Mouse (Mus musculus): ENCODE measurements at regions not wholly inside any gene's neighbourhood (a gene's known extent, or its start where the extent isn't known, plus 50 kb on each side); places are given as distances from the start of the nearest gene placed in this dataset.

DNA sequence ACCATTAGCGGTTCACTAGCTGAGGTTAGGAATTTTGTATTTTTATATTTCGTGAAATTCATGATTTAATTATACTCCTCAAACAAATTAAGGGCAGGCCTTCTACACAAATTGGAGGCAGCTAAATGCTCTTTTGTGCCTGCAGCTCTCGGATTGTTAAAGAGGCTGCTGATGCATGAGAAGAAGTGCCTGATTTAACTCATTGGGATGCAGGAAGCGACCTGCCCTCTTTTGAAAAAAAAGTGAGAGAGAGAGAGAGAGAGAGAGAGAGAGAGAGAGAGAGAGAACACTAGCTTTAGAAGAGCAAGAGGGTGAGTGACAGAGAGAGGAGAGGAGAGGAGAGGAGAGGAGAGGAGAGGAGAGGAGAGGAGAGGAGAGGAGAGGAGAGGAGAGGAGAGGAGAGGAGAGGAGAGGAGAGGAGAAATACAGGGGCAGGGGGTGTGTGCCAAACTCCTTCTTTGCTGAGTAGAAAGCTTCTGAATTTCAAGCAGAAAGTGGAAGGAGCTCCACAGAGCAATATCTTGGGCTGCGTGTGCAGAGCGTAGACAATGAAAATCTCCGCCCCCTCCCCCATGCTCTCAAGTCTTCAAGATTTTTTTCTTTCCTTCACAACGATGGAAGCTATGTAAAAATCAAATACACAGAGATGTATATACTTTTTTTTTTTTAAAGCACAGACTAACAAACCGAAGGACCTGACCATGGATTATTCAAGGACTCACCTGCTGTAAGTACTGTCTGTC lies 158.6 kb upstream of the Cypt12 start:
- Histone ChIP-seq H3K9me3 (replicated peaks) (no peaks in the 10 kb centered on the region), H3K4me3 (peak overlapping the region; percentile 68), H3K4me2 (replicated peaks) (peak overlapping the region; percentile 91), H3K9ac (peak overlapping the region; percentile 92), H3K4me1 (peaks cover 21% of the 10 kb centered on the region), H3K36me3 (no peaks in the 10 kb centered on the region), H3K27ac (peak overlapping the region; percentile 100), H3K27me3 (peaks cover 11% of the 10 kb centered on the region)
- WGBS: 1% methylated on average over 9 of the region's 9 CpGs
- peak; percentile 24 for ATAC-seq (ENCODE audit: low FRiP score)

DNA sequence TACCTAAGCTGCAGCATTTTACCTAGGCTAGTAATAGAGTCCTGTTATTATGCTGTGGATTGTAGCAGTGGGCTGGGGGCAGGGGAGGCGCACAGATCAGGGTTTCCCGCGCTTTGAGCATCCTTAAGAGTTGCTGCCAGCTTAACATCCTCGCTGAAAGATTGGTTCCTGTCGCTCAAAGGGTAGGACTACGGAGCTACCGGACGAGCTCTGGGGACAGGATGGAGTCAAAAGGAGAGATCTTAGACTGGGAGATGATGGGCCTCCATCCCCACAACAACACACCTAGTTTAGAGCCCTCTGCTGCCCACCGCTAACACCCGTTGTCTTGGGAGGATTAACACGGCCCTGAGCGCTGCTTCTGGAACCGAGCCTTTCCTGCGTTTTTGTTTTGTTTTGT lies 157.9 kb upstream of the Cypt12 start:
- under 1% methylated on average over 14 of the region's 14 CpGs for WGBS
- Histone ChIP-seq H3K36me3 (no peaks in the 10 kb centered on the region), H3K9ac (peak overlapping the region; percentile 92), H3K4me1 (peaks cover 21% of the 10 kb centered on the region), H3K4me3 (peak overlapping the region; percentile 68), H3K27ac (peak overlapping the region; percentile 100), H3K4me2 (replicated peaks) (peak overlapping the region; percentile 91), H3K27me3 (peaks cover 12% of the 10 kb centered on the region), H3K9me3 (replicated peaks) (no peaks in the 10 kb centered on the region)
- ATAC-seq (ENCODE audit: low FRiP score): no peak

DNA sequence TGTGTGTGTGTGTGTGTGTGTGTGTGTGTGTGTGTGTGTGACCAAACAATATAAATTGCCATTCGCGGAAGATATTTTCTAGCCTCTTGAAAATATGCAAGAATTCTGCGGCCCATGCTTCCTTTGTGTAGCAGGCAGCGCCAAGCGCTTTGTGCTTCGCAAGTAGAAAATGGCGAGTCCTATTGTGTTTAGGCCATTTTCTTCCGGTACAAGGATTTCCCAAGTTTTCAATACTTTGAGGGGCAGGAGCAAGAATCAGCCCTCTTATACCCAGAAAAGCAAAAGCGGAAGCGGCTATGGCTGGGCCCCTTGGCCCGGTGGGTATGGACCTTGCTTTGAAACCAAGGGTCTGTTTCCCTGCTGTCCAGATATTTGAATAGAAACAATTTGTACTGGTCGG lies 157.4 kb upstream of the Cypt12 start:
- no peak for ATAC-seq (ENCODE audit: low FRiP score)
- 0% methylated on average over 12 of the region's 12 CpGs for WGBS
- Histone ChIP-seq H3K9me3 (replicated peaks) (no peaks in the 10 kb centered on the region), H3K9ac (peak overlapping the region; percentile 92), H3K4me2 (replicated peaks) (peak overlapping the region; percentile 91), H3K27ac (peak overlapping the region; percentile 100), H3K36me3 (no peaks in the 10 kb centered on the region), H3K27me3 (peaks cover 12% of the 10 kb centered on the region), H3K4me3 (peak overlapping the region; percentile 68), H3K4me1 (peaks cover 21% of the 10 kb centered on the region)

DNA sequence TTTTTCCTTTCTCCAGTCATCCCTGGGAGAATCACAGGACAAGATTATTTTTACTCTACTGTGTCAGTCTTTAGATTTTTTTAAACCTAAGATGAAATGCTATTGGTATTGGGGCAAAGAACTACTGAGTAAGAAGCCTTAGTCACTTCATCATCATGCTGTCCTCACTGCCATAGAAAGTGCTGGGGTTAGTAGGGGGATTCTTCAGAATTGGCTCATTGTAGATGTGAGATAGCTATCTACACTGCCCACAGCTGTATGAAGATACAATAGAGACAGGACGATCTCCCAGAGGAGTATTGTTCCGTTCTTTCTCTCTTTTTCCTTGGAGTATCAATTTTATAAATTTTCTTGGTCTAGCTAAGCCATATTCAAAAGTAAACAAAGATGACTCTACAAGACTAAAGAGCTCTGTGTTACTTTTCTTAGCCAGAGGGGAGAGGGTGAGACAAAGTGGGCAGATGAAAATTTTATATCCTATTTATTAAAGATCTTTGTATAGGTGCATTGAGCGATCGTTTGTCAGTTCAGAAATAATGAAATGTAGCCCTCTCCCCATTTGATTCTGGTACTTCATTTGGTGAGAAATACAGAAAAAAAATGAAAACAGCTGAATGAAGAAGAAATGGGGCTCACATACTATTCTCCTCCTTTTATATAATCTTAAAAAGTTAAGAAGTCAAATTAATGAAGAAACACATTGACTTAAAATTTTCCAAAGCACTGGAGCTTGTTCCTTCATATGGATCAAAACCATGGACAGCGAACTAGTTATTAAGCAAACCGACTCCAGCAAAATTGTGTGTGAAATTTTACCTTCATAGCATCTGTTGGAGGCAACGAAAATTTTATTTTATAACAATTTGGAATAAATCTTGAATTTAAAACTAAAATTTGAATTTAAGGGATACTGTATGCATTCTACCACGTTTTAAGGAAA lies 156.6 kb upstream of the Cypt12 start:
- no peaks in the 10 kb centered on the region for H3K9me3 ChIP-seq (replicated peaks)
- no peaks in the 10 kb centered on the region for H3K36me3 ChIP-seq
- H3K9ac ChIP-seq: peak overlapping the region; percentile 92
- no peak for ATAC-seq (ENCODE audit: low FRiP score)
- H3K4me1 ChIP-seq: peaks cover 18% of the 10 kb centered on the region
- WGBS: 12% methylated on average over 8 of the region's 8 CpGs
- peak overlapping the region; percentile 68 for H3K4me3 ChIP-seq
- peak overlapping the region; percentile 100 for H3K27ac ChIP-seq
- H3K4me2 ChIP-seq (replicated peaks): peak overlapping the region; percentile 91
- peaks cover 12% of the 10 kb centered on the region for H3K27me3 ChIP-seq

DNA sequence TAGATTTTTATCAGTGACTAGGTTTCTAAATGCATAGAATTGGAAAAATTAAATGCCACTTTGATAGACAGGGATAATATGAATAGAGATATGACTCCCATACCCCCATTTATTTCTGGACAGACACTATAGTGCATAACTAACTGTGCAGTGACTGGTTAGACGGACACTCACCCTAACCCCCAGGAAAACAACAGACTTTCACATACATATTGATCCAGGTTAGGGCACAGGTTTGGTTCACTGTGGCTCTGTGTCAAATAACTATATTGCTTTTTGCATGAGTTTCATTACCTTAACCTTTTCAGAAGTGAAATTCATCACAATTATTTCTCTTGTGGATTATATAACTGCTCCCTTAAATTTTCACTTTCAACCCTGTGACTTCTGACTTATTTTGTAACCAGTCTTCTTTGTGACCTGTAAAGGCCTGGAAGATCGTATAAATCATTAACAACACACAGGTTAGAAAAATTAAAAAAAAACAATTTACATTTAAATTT lies 155.6 kb upstream of the Cypt12 start:
- H3K36me3 ChIP-seq: no peaks in the 10 kb centered on the region
- 14% methylated on average over 2 of the region's 2 CpGs for WGBS

DNA sequence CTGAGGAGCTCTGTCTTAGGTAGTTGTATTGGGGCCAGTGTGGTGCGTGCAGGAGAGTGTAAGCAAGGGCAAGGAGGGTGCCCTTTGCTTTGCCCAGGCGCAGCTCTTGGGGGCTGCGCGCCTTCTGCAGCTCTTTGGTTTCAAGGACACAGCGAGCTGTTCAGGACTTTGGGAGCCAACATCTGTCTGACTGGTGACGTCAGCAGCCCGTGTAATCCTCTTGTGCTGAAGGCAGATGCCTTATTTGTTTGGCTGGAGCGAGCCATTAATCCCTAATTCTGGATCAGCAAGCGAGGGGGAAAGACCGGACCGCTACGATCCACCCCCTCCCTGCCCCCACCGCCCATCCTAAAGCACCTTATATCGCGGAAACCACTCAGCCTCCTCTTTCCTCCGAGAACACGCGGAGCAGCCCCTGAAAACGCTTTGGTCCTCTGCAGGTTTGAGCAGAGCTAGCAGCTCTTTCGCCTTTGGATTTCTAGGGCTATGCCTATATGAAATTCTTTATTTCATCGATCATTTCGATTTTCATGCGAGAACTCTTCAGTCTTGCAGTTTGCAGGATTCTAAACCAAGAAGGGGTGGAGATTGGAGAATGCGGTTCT lies 154.5 kb upstream of the Cypt12 start:
- H3K4me2 ChIP-seq (replicated peaks): peak overlapping the region; percentile 61
- under 1% methylated on average over 24 of the region's 24 CpGs for WGBS
- peak overlapping the region; percentile 65 for H3K4me3 ChIP-seq
- ATAC-seq (ENCODE audit: low FRiP score): peak; percentile 73
- H3K27ac ChIP-seq: peak overlapping the region; percentile 99
- H3K4me1 ChIP-seq: peaks cover 1% of the 10 kb centered on the region
- peak overlapping the region; percentile 97 for H3K9ac ChIP-seq
- H3K9me3 ChIP-seq (replicated peaks): no peaks in the 10 kb centered on the region
- H3K36me3 ChIP-seq: no peaks in the 10 kb centered on the region
- peaks cover 9% of the 10 kb centered on the region; the same call in 1 of the 2 replicates for H3K27me3 ChIP-seq

More for the DNA sequence above, 155.6 kb upstream of the Cypt12 start:
- Histone ChIP-seq H3K4me3 (peak overlapping the region; percentile 65), H3K27ac (peak overlapping the region; percentile 99), H3K9ac (peak overlapping the region; percentile 97), H3K4me2 (replicated peaks) (peak overlapping the region; percentile 61), H3K9me3 (replicated peaks) (no peaks in the 10 kb centered on the region), H3K27me3 (peaks cover 12% of the 10 kb centered on the region), H3K4me1 (peaks cover 13% of the 10 kb centered on the region)
- ATAC-seq (ENCODE audit: low FRiP score): no peak

DNA sequence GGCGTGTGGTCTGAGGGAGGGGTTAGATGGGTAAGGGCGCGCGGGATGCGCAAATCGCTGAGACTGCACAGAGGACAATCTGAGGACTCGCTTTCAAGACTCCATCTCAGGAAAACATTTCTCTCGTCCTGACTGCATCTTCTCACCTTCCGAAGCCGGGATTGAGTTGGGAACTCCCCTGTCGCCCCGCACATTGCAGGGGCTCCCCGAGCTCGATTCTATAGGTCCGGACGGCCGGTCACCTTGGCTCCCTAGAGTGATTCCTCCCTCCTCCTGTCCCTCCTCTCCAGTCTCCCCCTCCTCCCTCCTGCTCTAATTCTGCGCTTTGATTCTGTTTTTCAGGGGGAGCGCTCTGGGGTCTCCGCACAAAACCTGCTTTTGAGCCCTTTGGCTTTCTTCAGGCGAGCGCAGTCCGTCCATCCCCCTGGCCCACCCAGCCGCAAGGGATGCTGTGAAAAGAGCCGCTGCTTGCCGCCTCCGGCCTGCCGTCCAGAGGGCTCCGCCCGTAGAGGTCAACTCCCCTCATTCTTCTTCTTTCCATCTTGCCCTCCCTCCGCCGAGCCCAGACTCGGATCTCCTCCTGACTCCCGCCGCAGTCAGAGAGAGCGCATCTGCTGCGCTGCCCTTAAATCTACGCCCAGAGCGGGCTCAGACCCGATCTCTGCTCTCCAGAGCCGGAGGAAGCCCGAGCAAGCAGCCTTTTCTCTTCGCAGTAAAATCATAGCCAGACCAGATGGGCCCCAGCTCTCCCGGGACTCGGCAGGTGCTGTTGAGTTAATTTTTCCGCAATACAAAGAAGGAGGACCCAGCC lies 153.8 kb upstream of the Cypt12 start:
- Histone ChIP-seq H3K36me3 (no peaks in the 10 kb centered on the region), H3K27ac (peak overlapping the region; percentile 99), H3K27me3 (peaks cover 9% of the 10 kb centered on the region; the same call in 1 of the 2 replicates), H3K4me1 (no peaks in the 10 kb centered on the region), H3K4me3 (peak overlapping the region; percentile 65), H3K9me3 (replicated peaks) (no peaks in the 10 kb centered on the region), H3K9ac (peak overlapping the region; percentile 97), H3K4me2 (replicated peaks) (peak overlapping the region; percentile 61)
- WGBS: under 1% methylated on average over 46 of the region's 46 CpGs
- ATAC-seq (ENCODE audit: low FRiP score): peak; percentile 44

DNA sequence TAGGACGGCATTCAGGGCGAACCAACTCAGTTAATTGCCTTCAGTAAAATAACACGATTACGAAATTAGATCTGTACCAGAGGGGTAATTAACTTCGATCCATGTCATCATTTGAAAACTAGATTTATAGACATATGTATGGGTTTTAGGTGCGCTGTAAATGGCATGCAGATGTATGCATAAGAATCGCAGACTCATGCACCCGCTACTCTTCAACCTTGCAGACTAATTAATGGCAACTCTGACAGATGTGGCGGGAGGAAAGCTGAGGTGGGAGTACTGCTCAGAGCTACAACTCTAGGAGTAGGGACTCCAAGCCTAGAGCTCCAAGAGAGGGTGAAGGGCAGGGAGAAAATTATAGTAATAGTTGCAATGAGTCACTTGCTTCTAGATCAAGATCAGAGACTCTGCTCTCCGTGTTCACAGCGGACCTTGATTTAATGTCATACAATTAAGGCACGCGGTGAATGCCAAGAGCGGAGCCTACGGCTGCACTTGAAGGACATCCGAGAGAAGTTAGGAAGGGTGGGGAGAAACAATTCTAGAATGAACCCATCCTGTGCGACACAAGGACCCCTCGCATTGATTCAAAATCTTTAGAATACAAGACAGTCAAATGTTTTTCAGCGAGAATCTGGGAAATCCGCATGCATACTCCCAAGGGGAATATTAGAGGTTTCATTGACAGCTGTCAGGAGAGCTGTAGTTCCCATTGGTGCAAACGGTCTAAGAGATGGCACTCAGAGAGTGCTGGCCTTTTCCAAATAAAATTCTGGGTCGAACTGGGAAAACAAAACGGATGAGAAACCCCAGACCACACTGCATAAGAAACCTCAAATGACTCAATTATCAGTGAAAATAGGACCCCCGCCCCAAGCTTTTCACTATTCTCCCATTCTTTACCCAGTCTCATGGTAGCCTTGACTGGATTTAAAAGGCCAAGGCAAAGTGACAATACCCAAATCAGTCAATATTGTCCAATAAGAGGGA lies 152.6 kb upstream of the Cypt12 start:
- 4% methylated on average over 24 of the region's 24 CpGs for WGBS
- peaks cover 9% of the 10 kb centered on the region; the same call in 1 of the 2 replicates for H3K27me3 ChIP-seq
- H3K27ac ChIP-seq: peak overlapping the region; percentile 99
- H3K9me3 ChIP-seq (replicated peaks): no peaks in the 10 kb centered on the region
- peak overlapping the region; percentile 97 for H3K9ac ChIP-seq
- H3K4me2 ChIP-seq (replicated peaks): peak overlapping the region; percentile 61
- peak overlapping the region; percentile 65 for H3K4me3 ChIP-seq
- no peaks in the 10 kb centered on the region for H3K36me3 ChIP-seq
- no peaks in the 10 kb centered on the region for H3K4me1 ChIP-seq
- no peak for ATAC-seq (ENCODE audit: low FRiP score)

DNA sequence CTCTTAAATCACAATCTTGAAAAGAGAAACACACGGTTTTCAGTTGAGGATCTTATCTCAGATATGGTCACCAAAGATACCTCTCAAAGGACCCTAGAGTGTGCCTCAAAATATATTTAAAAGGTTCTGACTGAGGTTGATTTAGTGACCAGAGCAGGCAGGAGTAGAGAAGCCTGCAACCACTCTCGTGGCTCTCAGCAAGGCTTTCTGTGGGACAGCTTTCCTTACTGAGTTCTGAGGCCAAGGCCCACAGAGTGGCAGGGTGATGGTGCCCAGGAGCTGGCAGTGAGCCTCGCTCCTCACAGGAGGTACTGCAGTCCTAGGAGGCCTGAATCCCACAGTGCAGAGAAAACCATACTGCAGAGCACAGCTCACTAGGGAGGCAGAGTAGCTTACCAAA lies 151.4 kb upstream of the Cypt12 start:
- peak overlapping the region; percentile 61 for H3K4me2 ChIP-seq (replicated peaks)
- WGBS: 14% methylated on average over 3 of the region's 3 CpGs
- ATAC-seq (ENCODE audit: low FRiP score): 0 out of 2 replicates have a peak, but pooled peaks have one; percentile 6

DNA sequence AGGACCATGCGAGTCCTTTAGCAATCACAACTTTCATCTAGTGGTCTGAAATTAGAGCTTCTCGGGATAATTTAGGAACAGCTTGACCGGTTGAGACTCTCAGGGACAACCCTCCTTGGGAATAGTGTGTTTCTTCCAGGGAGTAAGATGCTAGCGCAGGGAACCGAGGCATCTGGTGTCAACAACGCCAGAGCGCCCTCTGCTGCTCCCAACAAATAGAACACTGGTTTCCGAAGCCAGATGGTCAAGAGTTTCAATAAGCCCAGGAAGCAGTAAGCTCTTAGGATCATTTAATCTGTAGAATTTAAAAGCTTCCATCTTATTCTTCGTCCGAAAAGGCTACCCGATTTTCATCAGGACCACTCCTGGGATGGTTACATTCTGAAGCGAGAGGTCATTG lies 149.8 kb upstream of the Cypt12 start:
- Histone ChIP-seq H3K27me3 (peaks cover 7% of the 10 kb centered on the region; the same call in 1 of the 2 replicates), H3K36me3 (no peaks in the 10 kb centered on the region), H3K27ac (peak overlapping the region; percentile 77), H3K4me1 (peaks cover 2% of the 10 kb centered on the region; the same call in 1 of the 2 replicates), H3K4me3 (peak overlapping the region; percentile 12; the same call in 1 of the 2 replicates), H3K4me2 (replicated peaks) (peak overlapping the region; percentile 61), H3K9me3 (replicated peaks) (no peaks in the 10 kb centered on the region), H3K9ac (peak overlapping the region; percentile 47; the same call in 1 of the 2 replicates)
- ATAC-seq (ENCODE audit: low FRiP score): peak; percentile 14; the same call in 1 of the 2 replicates
- WGBS: 5% methylated on average over 12 of the region's 12 CpGs

More for the DNA sequence above, 151.4 kb upstream of the Cypt12 start:
- Histone ChIP-seq H3K27me3 (peaks cover 9% of the 10 kb centered on the region; the same call in 1 of the 2 replicates), H3K4me1 (peaks cover 2% of the 10 kb centered on the region; the same call in 1 of the 2 replicates), H3K9ac (peak overlapping the region; percentile 97), H3K9me3 (replicated peaks) (no peaks in the 10 kb centered on the region), H3K36me3 (no peaks in the 10 kb centered on the region), H3K4me3 (peak overlapping the region; percentile 65), H3K27ac (peak overlapping the region; percentile 99)
